Mouse (Mus musculus) left cerebral cortex, adult 6 months (tissue): ENCODE measurements around the gene Gm21865. TPM values are rescaled to one million over a fixed set of nuclear protein-coding genes. Genes with fewer than 3 reads are reported as not detected.

Source experiments
- long read RNA-seq, 2 experiments: library from polyadenylated mRNA; unstranded; transcript quantifications; one replicate each; pipeline ENCODE4 v2.0.0; 2019 to 2020
- polyA plus RNA-seq: library from polyadenylated mRNA; unstranded; fragments of <200 nt; fragmentation: Nextera tagmentation; gene quantifications from 2 replicates; pipeline ENCODE4 v1.2.3, GENCODE M21; 2021

The Gm21865 gene
- polyA plus RNA-seq: not detected in 2 replicates
- long read RNA-seq, experiment 1: 0 reads
- long read RNA-seq, experiment 2: 0 reads

DNA sequence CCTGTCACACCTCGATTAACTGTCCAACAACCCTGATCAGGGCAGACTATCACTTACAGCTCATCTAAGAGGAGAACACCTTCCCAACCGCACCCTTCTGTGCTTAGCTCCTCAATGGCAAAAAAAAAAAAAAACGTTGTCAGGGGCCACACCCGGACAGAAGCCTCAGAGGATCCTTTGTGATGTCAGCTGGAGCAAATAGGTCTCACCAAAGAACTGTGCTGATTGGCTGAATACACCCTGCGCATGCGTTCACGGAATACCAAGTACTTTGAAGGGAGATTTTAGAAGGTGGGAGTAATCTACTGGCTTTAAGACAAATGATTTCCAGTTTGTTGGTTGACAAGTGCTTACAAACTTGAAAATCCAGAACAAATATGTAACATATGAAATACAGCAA is at the start of gene Gm21865:
Gene Gm21865, minus strand, starts transcription at position 101 of the 400 bp plus-strand sequence.

Other genes with a start within 250 kb of the Gm21865 start
- not detected in 2 replicates for gene Gm21882, start 64.6 kb upstream of the Gm21865 start, polyA plus RNA-seq